Mouse (Mus musculus): Measurements from ENCODE around the gene Selp.

Selp gene

GRCm38 (mm10) chr1:164114280-164114679 is 784 bp upstream of the Selp start:
- in situ Hi-C loops (cut with MboI, MseI), result no loop called here

GRCm38 (mm10) chr1:164115647-164116046 is 583 bp downstream of the Selp start:
- in situ Hi-C loops (cut with MboI, MseI), result no loop called here

GRCm38 (mm10) chr1:164117869-164118268 is 2.8 kb downstream of the Selp start:
- in situ Hi-C loops (cut with MboI, MseI), result no loop called here

GRCm38 (mm10) chr1:164119892-164120776 is 5.1 kb downstream of the Selp start:
- in situ Hi-C loops (cut with MboI, MseI), result no loop called here

DNA sequence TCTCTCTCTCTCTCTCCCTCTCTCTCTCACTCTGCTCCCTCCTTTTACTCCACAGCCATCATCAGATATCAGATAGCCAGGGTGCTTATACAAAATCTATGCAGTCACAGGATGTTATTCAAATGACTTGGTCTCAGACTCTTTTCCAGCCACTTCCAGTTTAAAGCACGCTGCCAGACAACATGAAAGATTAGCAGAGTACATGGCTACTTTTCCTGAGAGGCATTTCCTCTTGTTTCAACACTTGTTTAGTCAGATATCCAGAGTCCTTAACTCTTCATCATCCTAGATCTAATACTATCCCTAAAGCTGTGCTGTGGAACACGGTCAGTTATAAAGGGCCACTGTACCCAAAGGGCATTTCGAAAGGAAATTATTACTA is 5.7 kb downstream of the Selp start:
- in situ Hi-C loops (cut with MboI, MseI), result no loop called here

- in situ Hi-C loops (cut with MboI, MseI), result no loop called here
Observed at GRCm38 (mm10) chr1:164123836-164124235, 8.8 kb downstream of the Selp start.

DNA sequence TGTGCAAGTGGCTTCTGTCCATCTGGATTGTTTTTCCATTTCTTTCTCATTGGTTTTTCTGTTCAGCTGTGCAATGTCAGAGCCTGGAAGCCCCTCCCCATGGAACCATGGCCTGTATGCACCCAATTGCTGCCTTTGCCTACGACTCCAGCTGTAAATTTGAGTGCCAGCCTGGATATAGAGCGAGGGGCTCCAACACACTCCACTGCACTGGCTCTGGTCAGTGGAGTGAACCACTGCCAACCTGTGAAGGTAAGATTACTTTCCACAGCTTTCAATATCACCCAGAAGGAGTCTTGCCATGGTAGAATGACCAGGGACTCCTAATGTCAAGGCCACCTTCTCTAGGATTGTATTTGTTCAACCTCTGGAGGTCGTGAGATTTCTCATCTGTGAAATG is 14.9 kb downstream of the Selp start:
- in situ Hi-C loops (cut with MboI, MseI), result loop anchor here (10.0 kb wide), 2 partner anchors 75 to 1875 kb away; partner anchors contain the start of gene Pou2f1 (in 1 of the 2)

DNA sequence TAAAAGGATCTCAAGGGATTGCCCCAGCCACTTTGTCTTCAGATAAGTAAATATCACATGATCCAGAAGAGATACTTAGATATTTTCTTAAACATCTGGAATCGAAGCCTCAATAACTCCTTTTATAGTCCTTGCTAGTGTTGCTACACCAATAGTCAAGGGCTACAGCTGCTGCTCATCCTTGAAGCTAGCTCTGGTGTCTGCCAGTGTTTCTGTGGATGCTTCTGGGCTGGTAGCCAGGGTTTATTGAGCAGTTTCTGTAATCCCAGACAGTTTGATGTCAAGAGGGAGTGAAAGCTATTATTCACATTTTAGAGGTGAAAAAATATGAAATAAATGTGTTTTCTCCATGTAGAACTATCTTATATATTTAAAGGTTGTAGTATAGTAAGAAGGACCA is 17.5 kb downstream of the Selp start:
- in situ Hi-C loops (cut with MboI, MseI), result loop anchor here (10.0 kb wide), 2 partner anchors 78 to 1872 kb away; partner anchors contain the start of gene Pou2f1 (in 1 of the 2)

- in situ Hi-C loops (cut with MboI, MseI), result loop anchor here (10.0 kb wide), 2 partner anchors 79 to 1871 kb away; partner anchors contain the start of gene Pou2f1 (in 1 of the 2)
Observed at GRCm38 (mm10) chr1:164134101-164134500, 19.0 kb downstream of the Selp start.

GRCm38 (mm10) chr1:164135360-164135759 is 20.3 kb downstream of the Selp start:
- in situ Hi-C loops (cut with MboI, MseI), result loop anchor here (5.0 to 10.0 kb wide), 5 partner anchors 63 to 1869 kb away; partner anchors contain the start of gene Pou2f1 (in 1 of the 2)

- in situ Hi-C loops (cut with MboI, MseI), result loop anchor here (5.0 to 10.0 kb wide), 5 partner anchors 64 to 1869 kb away; partner anchors contain the start of gene Pou2f1 (in 1 of the 2)
Observed at GRCm38 (mm10) chr1:164135960-164136359, 20.9 kb downstream of the Selp start.

- in situ Hi-C loops (cut with MboI, MseI), result loop anchor here (5.0 to 10.0 kb wide), 5 partner anchors 64 to 1868 kb away; partner anchors contain the start of gene Pou2f1 (in 1 of the 2)
Observed at GRCm38 (mm10) chr1:164136636-164137035, 21.6 kb downstream of the Selp start.

GRCm38 (mm10) chr1:164138365-164139130 is 23.5 kb downstream of the Selp start:
- in situ Hi-C loops (cut with MboI, MseI), result loop anchor here (5.0 to 10.0 kb wide), 5 partner anchors 66 to 1866 kb away; partner anchors contain the start of gene Pou2f1 (in 1 of the 2)

DNA sequence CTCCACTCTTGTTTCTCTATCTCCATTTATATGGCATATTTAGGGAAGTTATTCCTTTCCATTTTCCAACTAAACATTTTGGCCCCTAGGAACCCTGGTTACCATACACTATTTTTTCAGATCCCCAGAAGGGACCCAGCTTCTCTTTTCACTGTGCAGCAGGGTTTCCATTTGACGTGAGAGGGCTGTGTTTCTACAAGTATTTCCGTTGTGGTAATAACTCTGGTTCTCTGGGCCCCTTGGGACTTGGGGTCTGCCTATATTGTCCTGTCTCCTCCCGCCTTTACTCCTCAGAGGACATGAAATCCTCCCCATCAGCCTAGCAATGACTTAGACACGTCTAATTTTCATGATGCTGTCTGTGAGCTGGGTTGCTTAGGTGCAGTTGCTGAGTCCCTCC is 24.4 kb downstream of the Selp start:
- in situ Hi-C loops (cut with MboI, MseI), result loop anchor here (5.0 to 10.0 kb wide), 5 partner anchors 67 to 1865 kb away; partner anchors contain the start of gene Pou2f1 (in 1 of the 2)

DNA sequence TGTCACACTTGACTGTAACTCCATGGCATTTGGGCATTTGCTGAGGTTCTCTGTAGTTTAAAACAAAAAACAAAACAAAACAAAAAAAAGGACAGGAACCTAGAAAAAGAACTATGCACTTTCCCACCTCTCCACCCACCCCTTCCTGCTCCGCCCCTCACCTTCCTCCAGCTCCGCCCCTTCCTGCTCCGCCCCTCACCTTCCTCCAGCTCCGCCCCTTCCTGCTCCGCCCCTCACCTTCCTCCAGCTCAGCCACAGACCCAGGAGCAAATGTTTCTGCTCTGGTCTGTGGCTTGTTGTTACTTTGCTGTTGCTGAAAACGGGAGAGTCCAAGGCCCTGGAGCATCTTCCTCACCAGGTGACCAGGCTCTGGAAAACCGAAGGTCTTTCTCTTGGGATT is 34.0 kb downstream of the Selp start:
- in situ Hi-C loops (cut with MboI, MseI), result loop anchor here in 1 of 2 experiments (10.0 kb wide), 1 partner anchor 124 kb away; no protein-coding TSS in a partner anchor

- in situ Hi-C loops (cut with MboI, MseI), result loop anchor here in 1 of 2 experiments (25.0 kb wide), 1 partner anchor 739 kb away; the partner anchor contains the start of gene Gorab
Observed at GRCm38 (mm10) chr1:164151387-164152088, 36.5 kb downstream of the Selp start, which contains the start of gene F5. F5 (plus strand) TSS chr1:164151838.

- in situ Hi-C loops (cut with MboI, MseI), result loop anchor here in 1 of 2 experiments (25.0 kb wide), 1 partner anchor 741 kb away; the partner anchor contains the start of gene Gorab
Observed at GRCm38 (mm10) chr1:164152836-164153235, 37.8 kb downstream of the Selp start.

DNA sequence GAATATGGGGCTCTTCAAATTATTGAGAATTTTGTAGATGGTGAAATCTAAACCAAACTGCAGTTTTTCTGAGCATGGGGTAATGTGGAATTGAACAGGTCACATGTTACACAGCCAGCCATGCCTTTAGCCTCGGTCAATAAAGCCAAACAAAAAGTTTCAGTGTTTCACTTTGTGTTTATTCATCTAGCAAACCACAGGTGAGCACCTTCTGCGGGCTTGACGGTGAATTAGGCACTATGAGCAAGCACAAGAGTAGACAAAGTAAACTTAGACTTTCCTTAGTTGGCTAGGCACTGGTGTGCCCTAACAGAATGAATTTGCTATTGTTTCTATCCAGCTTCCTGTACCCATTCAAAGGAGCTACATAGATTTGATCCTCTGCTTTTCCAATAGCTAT is 39.9 kb downstream of the Selp start:
- in situ Hi-C loops (cut with MboI, MseI), result loop anchor here in 1 of 2 experiments (25.0 kb wide), 1 partner anchor 743 kb away; the partner anchor contains the start of gene Gorab

- in situ Hi-C loops (cut with MboI, MseI), result loop anchor here in 1 of 2 experiments (25.0 kb wide), 1 partner anchor 746 kb away; the partner anchor contains the start of gene Gorab
Observed at GRCm38 (mm10) chr1:164158571-164158970, 43.5 kb downstream of the Selp start.

GRCm38 (mm10) chr1:164159781-164160180 is 44.7 kb downstream of the Selp start:
- in situ Hi-C loops (cut with MboI, MseI), result loop anchor here in 1 of 2 experiments (25.0 kb wide), 1 partner anchor 747 kb away; the partner anchor contains the start of gene Gorab
